Mouse (Mus musculus) neural tube, embryonic 15.5 days (tissue): ENCODE results near the gene Tmem121b. TPM values are rescaled to one million over a fixed set of nuclear protein-coding genes. Genes with fewer than 3 reads are reported as not detected.

ENCODE experiments used
- ATAC-seq: fragments of 200-750 bp; cut with Nextera tagmentation; 2 replicates; pipeline ENCODE4 v1.8.0; 2017; ENCODE audit warnings: mild to moderate bottlenecking, moderate TSS enrichment, moderate library complexity; ENCODE audit not compliant: low FRiP score
- H3K27ac ChIP-seq: fragments of 300-500 bp; sonication (generic); replicated peaks from 2 replicates; pipeline ENCODE4 v1.5.1; 2015; ENCODE audit warnings: mild to moderate bottlenecking, inconsistent platforms
- H3K27me3 ChIP-seq: fragments of 300-500 bp; sonication (generic); replicated peaks from 2 replicates; pipeline ENCODE4 v1.6.1; 2015; ENCODE audit warnings: inconsistent platforms
- H3K36me3 ChIP-seq: fragments of 300-500 bp; sonication (generic); 2 replicates; pipeline ENCODE4 v1.6.1; 2015; ENCODE audit warnings: inconsistent platforms
- H3K4me1 ChIP-seq: fragments of 300-500 bp; sonication (generic); 2 replicates; pipeline ENCODE4 v1.6.1; 2015; ENCODE audit warnings: inconsistent platforms
- H3K4me2 ChIP-seq: fragments of 300-500 bp; sonication (generic); 2 replicates; pipeline ENCODE4 v1.6.1; 2015; ENCODE audit warnings: inconsistent platforms, mild to moderate bottlenecking, moderate library complexity
- H3K4me3 ChIP-seq: fragments of 300-500 bp; sonication (generic); replicated peaks from 2 replicates; pipeline ENCODE4 v1.5.1; 2015; ENCODE audit warnings: mild to moderate bottlenecking, inconsistent platforms
- H3K9ac ChIP-seq: fragments of 300-500 bp; sonication (generic); replicated peaks from 2 replicates; pipeline ENCODE4 v1.6.1; 2015; ENCODE audit warnings: mild to moderate bottlenecking, inconsistent platforms
- H3K9me3 ChIP-seq: fragments of 300-500 bp; sonication (generic); replicated peaks from 2 replicates; pipeline ENCODE4 v1.6.1; 2016; ENCODE audit warnings: inconsistent platforms
- WGBS: fragments of 180-500 bp; shearing (Covaris S2); methylation state at CpG from one replicate; pipeline ENCODE4 v1.1.7; 2015; ENCODE audit warnings: mixed read lengths; 5-methylcytosine and 5-hydroxymethylcytosine counted together
- polyA plus RNA-seq: library from polyadenylated mRNA; unstranded; fragments of >200 nt; fragmentation: Nextera tagmentation; extraction: Ambion mirVana; gene quantifications from 2 replicates; pipeline ENCODE4 v1.2.1, GENCODE M21; 2015

The Tmem121b gene
- polyA plus RNA-seq, 1 experiment from 2014 or later, result 2.3 TPM

DNA sequence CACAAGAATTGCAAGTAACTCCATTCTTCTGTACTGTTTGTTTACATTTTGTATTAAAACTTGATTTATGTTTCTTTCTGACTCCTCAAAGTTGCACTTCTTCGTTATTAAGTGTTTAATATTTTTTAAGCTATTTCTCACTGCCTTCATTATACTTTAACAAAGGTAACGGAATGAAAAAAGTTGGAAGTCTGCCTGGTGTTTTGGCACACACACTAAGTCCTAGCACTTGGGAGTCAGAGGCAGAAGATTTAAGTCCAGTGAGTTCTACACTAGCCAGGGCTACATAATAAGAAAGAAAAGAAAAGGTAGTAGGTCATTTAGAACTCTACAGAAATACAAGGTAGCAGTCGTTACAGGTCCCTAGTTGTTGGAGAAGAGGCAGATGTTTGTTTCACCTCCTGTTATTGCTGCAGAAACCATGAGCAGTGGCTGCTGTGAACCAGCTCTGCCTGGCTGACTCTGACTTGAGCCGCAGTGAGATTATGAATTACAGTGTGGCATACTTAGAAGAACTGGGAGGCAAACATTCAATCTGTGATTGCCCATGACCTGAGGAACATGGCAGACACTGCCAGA, 51.3 kb downstream of the Tmem121b start:
- no peaks in the 10 kb centered on the region for H3K4me1 ChIP-seq
- no peak overlapping the region for H3K27ac ChIP-seq
- 80% methylated on average over 4 of the region's 4 CpGs for WGBS
- no peaks in the 10 kb centered on the region for H3K9me3 ChIP-seq
- H3K36me3 ChIP-seq, result peaks cover 31% of the 10 kb centered on the region
- no peak overlapping the region for H3K4me3 ChIP-seq
- H3K27me3 ChIP-seq, result no peaks in the 10 kb centered on the region
- no peak for ATAC-seq
- H3K9ac ChIP-seq, result no peak overlapping the region
- H3K4me2 ChIP-seq, result no peak overlapping the region

Other genes starting within 250 kb of the Tmem121b start
- 0.45 TPM in 1 of 2 replicates, not detected in the other for gene D330020A13Rik, start 199.4 kb downstream of the Tmem121b start, polyA plus RNA-seq
- gene B4galnt3, start 199.2 kb downstream of the Tmem121b start, polyA plus RNA-seq, result 0.24 and 0.51 TPM in 2 replicates
- gene Kdm5a, start 129.7 kb downstream of the Tmem121b start, polyA plus RNA-seq, result 26.5 and 30.9 TPM in 2 replicates
- 11.1 and 16.5 TPM in 2 replicates for gene Ccdc77, start 129.4 kb downstream of the Tmem121b start, polyA plus RNA-seq
- gene Il17ra, start 30.6 kb downstream of the Tmem121b start, polyA plus RNA-seq, result 4.0 and 10.4 TPM in 2 replicates
- gene Hdhd5, start 37.5 kb upstream of the Tmem121b start, polyA plus RNA-seq, result 16.8 and 18.8 TPM in 2 replicates
- 1.4 and 1.7 TPM in 2 replicates for gene Cecr2, start 172.6 kb upstream of the Tmem121b start, polyA plus RNA-seq